Mouse (Mus musculus): ENCODE data around the gene Tex45.

The Tex45 gene

DNA sequence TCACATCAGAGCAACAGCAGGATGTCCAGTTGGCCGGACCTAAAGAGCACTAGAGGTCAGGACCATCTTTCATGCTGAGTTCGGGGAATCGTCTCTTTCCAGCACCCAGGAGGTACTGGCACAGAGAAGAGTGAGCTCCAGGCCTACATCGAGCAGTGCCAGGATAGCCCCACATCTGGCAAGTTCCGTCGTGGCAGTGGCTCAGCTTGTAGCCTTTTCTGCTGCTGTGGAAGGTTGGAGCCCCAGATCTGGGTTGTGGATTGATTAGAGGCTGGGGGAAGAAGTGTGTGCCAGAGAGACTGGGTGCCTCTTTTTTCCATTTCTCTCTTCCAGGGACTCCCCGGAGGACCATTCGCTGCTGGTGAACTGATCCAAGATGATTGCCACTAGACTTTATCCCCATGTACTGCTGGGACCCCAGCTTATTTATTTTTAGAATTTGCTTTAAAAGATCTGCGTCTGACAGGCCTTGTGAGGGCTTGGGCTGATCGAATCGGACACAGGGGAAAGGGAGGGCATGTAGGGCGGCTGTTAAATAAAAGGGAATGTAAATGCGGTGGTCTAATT, 44.1 kb downstream of the Tex45 start:
- Histone ChIP-seq H3K9me3 (ENCODE audit: low read length) (no peaks in the 10 kb centered on the region), H3K4me1 (replicated peaks; ENCODE audit: low read depth, low read length) (peaks cover 45% of the 10 kb centered on the region), H3K27me3 (ENCODE audit: insufficient read depth, low read length) (no peaks in the 10 kb centered on the region), H3K36me3 (ENCODE audit: insufficient read depth, low read length) (peaks cover 60% of the 10 kb centered on the region), H3K4me3 (replicated peaks; ENCODE audit: low read length) (peak overlapping the region; percentile 98)
- TF ChIP-seq CTCF (conservative IDR thresholded peaks at IDR 0.05; ENCODE audit: low read length) (no peak), POU5F1 (IDR thresholded peaks at IDR 0.05; ENCODE audit: borderline replicate concordance, low read length) (no peak), NANOG (IDR thresholded peaks at IDR 0.05; ENCODE audit: borderline replicate concordance, low read length) (no peak)

DNA sequence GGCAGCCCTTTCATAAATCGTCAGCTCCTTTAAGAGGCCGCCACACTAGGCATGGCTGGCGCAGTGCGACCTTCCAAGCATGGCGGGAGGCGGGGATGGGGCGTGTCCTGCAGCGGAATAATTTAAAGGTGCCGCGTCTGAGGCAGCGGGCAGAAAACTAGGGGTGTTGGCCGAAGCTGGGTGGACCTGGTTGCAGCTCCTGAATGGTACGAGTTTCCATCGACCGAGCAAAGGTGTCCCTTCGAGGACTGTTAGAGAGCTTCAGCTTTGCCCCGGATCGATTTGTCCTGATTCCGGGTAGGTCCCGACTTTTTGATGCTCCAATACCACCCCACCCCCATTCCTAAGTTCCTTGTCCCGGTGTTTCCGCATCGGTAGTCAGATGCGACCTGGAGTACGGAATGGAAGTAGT, 44.6 kb downstream of the Tex45 start, which contains the start of gene Pnpla6:
Pnpla6 (plus strand) TSS at position 125 of the 412 bp plus-strand sequence.
- H3K36me3 ChIP-seq (ENCODE audit: insufficient read depth, low read length): peaks cover 62% of the 10 kb centered on the region
- H3K4me3 ChIP-seq (replicated peaks; ENCODE audit: low read length): peak within 1 kb of the TSS; percentile 98
- TF ChIP-seq POU5F1 (IDR thresholded peaks at IDR 0.05; ENCODE audit: borderline replicate concordance, low read length) (no peak), NANOG (IDR thresholded peaks at IDR 0.05; ENCODE audit: borderline replicate concordance, low read length) (no peak), CTCF (conservative IDR thresholded peaks at IDR 0.05; ENCODE audit: low read length) (no peak)
- H3K27me3 ChIP-seq (ENCODE audit: insufficient read depth, low read length): no peaks in the 10 kb centered on the region
- H3K9me3 ChIP-seq (ENCODE audit: low read length): no peaks in the 10 kb centered on the region
- H3K4me1 ChIP-seq (replicated peaks; ENCODE audit: low read depth, low read length): peaks cover 42% of the 10 kb centered on the region

DNA sequence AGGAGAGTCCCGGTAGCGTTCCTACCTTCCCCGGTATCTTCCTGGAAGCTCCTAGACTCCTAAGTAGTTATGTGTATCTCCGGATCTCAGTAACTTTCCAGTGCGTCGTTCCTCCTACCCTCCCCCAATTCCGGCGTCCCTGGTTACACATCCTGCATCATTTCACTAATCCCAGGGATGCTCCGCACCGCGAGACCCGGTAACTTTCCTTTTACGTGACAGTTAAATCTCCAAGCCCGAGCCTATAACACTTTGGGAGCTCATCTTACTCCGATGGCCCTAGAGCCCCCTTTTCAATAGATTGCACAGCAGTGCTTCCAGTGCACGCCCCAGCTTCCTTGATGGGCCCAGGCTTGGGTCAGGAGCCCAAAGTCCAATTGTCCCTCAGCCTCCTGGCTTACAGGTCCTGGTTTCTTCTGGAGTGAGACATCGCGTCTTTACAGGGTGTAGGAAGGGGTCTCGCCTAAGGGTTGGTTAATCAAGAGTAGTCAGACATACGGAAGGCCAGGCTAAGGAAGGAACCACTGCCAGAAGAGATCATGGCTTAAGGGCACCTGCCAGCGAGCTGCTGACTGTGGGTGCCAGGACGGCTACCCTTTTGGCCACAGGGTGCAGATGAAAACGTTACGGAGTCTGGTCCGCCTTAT, 45.2 kb downstream of the Tex45 start:
- H3K27me3 ChIP-seq (ENCODE audit: insufficient read depth, low read length): no peaks in the 10 kb centered on the region
- peaks cover 37% of the 10 kb centered on the region for H3K4me1 ChIP-seq (replicated peaks; ENCODE audit: low read depth, low read length)
- TF ChIP-seq CTCF (conservative IDR thresholded peaks at IDR 0.05; ENCODE audit: low read length): no peak
- no peak for TF ChIP-seq POU5F1 (IDR thresholded peaks at IDR 0.05; ENCODE audit: borderline replicate concordance, low read length)
- TF ChIP-seq NANOG (IDR thresholded peaks at IDR 0.05; ENCODE audit: borderline replicate concordance, low read length): no peak
- H3K4me3 ChIP-seq (replicated peaks; ENCODE audit: low read length): peak overlapping the region; percentile 98
- peaks cover 59% of the 10 kb centered on the region for H3K36me3 ChIP-seq (ENCODE audit: insufficient read depth, low read length)
- H3K9me3 ChIP-seq (ENCODE audit: low read length): no peaks in the 10 kb centered on the region

DNA sequence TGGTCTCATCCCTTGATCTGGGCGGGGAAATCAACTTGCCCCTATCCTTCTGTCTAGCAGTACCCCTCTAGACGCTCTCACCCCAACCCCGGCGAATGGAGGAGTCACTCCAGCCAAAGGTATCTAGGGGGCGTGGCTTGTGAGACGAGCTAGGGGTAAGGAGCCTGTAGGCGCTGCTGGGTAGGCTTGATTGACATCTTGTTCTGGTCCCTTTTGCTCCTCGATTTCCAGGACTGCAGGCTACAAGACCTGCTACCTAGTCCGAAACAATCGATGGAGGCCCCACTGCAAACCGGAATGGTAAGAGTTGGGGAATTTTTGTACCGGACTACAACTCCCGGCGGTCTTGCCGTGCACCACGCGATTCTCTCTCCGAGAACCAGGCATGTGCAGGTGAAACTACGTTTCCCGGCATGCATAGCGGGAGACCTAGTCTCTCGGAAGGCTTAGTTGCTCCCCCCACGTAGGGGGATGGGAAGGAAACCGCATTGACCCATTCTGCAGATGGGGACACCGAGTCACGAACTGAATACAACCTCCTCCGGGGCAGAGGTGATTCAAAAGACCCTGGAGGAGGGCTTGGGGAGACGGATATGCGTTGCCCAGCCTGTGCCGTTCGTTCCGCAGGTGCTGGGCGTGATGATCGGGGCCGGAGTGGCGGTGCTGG, 45.9 kb downstream of the Tex45 start:
- Histone ChIP-seq H3K9me3 (ENCODE audit: low read length) (no peaks in the 10 kb centered on the region), H3K27me3 (ENCODE audit: insufficient read depth, low read length) (no peaks in the 10 kb centered on the region), H3K36me3 (ENCODE audit: insufficient read depth, low read length) (peaks cover 59% of the 10 kb centered on the region), H3K4me3 (replicated peaks; ENCODE audit: low read length) (peak overlapping the region; percentile 98), H3K4me1 (replicated peaks; ENCODE audit: low read depth, low read length) (peaks cover 32% of the 10 kb centered on the region)
- no peak for TF ChIP-seq CTCF (conservative IDR thresholded peaks at IDR 0.05; ENCODE audit: low read length)
- no peak for TF ChIP-seq NANOG (IDR thresholded peaks at IDR 0.05; ENCODE audit: borderline replicate concordance, low read length)
- no peak for TF ChIP-seq POU5F1 (IDR thresholded peaks at IDR 0.05; ENCODE audit: borderline replicate concordance, low read length)

DNA sequence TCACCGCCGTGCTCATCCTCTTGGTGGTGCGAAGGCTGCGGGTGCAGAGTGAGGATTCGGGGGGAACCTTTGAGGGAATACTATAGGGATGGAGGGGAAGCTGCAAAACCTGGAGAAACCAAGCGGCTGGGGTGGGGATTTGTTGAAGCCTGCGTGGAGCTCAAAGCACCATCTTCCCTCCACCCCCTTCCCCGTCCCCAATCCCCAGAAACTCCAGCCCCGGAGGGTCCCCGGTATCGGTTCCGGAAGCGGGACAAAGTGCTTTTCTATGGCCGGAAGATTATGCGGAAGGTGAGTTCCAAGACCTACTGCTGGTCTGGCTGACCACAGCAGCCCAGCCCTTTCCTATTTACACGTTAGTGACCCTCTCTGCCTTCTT, 46.4 kb downstream of the Tex45 start:
- H3K9me3 ChIP-seq (ENCODE audit: low read length): no peaks in the 10 kb centered on the region
- TF ChIP-seq NANOG (IDR thresholded peaks at IDR 0.05; ENCODE audit: borderline replicate concordance, low read length) (no peak), CTCF (conservative IDR thresholded peaks at IDR 0.05; ENCODE audit: low read length) (no peak), POU5F1 (IDR thresholded peaks at IDR 0.05; ENCODE audit: borderline replicate concordance, low read length) (no peak)

DNA sequence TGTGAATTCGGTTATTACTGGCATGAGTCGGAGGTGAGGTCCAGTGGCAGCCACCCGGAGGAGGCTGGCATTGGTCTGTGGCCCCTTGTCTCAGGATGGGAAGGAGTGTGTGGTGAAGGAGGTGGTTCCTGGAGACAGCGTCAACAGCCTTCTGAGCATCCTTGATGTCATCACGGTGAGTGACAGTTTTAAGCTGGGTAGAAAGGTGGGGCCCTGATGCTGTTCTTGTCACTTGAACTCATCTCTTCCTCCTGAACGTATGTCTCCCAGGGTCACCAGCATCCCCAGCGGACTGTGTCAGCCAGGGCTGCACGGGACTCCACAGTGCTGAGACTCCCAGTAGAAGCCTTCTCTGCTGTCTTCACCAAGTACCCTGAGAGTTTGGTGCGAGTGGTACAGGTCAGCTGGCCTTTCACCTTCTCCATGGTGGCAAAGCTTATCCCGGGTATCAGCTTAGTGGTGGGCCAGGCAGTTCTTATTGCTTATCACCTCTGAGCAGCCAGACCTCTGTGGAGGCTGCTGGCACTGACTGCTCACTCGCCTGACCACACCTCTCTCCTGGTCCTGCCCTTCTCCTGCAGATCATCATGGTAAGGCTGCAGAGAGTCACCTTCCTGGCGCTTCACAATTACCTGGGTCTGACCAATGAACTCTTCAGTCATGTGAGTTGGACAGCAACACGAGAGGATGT, 51.5 kb downstream of the Tex45 start:
- Histone ChIP-seq H3K36me3 (ENCODE audit: insufficient read depth, low read length) (peaks cover 75% of the 10 kb centered on the region), H3K27me3 (ENCODE audit: insufficient read depth, low read length) (no peaks in the 10 kb centered on the region), H3K4me1 (replicated peaks; ENCODE audit: low read depth, low read length) (peaks cover 18% of the 10 kb centered on the region), H3K4me3 (replicated peaks; ENCODE audit: low read length) (no peak overlapping the region), H3K9me3 (ENCODE audit: low read length) (no peaks in the 10 kb centered on the region)
- TF ChIP-seq NANOG (IDR thresholded peaks at IDR 0.05; ENCODE audit: borderline replicate concordance, low read length): no peak
- TF ChIP-seq CTCF (conservative IDR thresholded peaks at IDR 0.05; ENCODE audit: low read length): no peak
- TF ChIP-seq POU5F1 (IDR thresholded peaks at IDR 0.05; ENCODE audit: borderline replicate concordance, low read length): no peak

More for the DNA sequence above, 46.4 kb downstream of the Tex45 start:
- Histone ChIP-seq H3K4me1 (replicated peaks; ENCODE audit: low read depth, low read length) (peaks cover 32% of the 10 kb centered on the region), H3K4me3 (replicated peaks; ENCODE audit: low read length) (peak overlapping the region; percentile 98), H3K36me3 (ENCODE audit: insufficient read depth, low read length) (peaks cover 59% of the 10 kb centered on the region), H3K27me3 (ENCODE audit: insufficient read depth, low read length) (no peaks in the 10 kb centered on the region)

DNA sequence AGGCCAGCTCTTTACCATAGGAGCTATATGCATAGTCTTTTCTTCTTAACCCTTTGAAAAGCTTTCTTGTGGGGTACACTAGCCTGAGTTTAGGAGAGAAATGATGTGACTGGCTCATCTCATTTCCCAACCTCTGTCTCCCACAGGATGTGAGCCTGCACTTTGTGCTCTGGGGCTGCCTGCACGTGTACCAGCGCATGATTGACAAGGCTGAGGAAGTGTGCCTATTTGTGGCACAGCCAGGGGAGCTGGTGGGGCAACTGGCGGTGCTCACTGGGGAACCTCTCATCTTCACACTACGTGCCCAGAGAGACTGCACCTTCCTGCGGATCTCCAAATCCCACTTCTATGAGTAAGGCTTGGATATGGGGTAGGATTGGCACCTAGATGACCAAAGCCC, 60.2 kb downstream of the Tex45 start:
- no peaks in the 10 kb centered on the region for H3K9me3 ChIP-seq (ENCODE audit: low read length)
- TF ChIP-seq NANOG (IDR thresholded peaks at IDR 0.05; ENCODE audit: borderline replicate concordance, low read length): no peak
- TF ChIP-seq CTCF (conservative IDR thresholded peaks at IDR 0.05; ENCODE audit: low read length): no peak
- TF ChIP-seq POU5F1 (IDR thresholded peaks at IDR 0.05; ENCODE audit: borderline replicate concordance, low read length): no peak
- H3K27me3 ChIP-seq (ENCODE audit: insufficient read depth, low read length): no peaks in the 10 kb centered on the region
- peaks cover 33% of the 10 kb centered on the region for H3K4me1 ChIP-seq (replicated peaks; ENCODE audit: low read depth, low read length)
- peaks cover 81% of the 10 kb centered on the region for H3K36me3 ChIP-seq (ENCODE audit: insufficient read depth, low read length)
- H3K4me3 ChIP-seq (replicated peaks; ENCODE audit: low read length): no peak overlapping the region

DNA sequence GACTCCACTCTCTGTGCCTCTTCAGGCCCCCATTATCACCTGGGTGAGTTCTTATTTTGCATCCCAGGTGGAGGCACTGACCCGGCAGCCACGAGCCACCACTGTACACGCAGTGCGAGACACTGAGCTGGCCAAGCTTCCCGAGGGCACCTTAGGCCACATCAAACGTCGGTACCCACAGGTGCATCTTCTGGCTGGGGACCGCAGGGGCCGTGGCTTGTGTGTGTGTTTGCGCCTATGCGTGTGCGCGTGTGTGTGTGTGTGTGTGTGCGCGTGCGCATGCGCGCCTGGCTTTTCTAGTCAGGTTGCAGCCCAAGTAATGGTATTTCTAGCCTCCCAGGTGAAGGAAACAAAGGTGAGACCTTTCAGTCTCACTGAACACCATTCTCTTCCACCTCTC, 61.3 kb downstream of the Tex45 start:
- H3K4me3 ChIP-seq (replicated peaks; ENCODE audit: low read length): peak overlapping the region; percentile 72
- no peaks in the 10 kb centered on the region for H3K9me3 ChIP-seq (ENCODE audit: low read length)
- peaks cover 76% of the 10 kb centered on the region for H3K36me3 ChIP-seq (ENCODE audit: insufficient read depth, low read length)
- no peaks in the 10 kb centered on the region for H3K27me3 ChIP-seq (ENCODE audit: insufficient read depth, low read length)
- TF ChIP-seq NANOG (IDR thresholded peaks at IDR 0.05; ENCODE audit: borderline replicate concordance, low read length) (no peak), CTCF (conservative IDR thresholded peaks at IDR 0.05; ENCODE audit: low read length) (no peak), POU5F1 (IDR thresholded peaks at IDR 0.05; ENCODE audit: borderline replicate concordance, low read length) (no peak)
- H3K4me1 ChIP-seq (replicated peaks; ENCODE audit: low read depth, low read length): peaks cover 44% of the 10 kb centered on the region

All from E14TG2a.4 (cell line).